Mouse (Mus musculus): ENCODE measurements around the gene Dnajb3.

DNA sequence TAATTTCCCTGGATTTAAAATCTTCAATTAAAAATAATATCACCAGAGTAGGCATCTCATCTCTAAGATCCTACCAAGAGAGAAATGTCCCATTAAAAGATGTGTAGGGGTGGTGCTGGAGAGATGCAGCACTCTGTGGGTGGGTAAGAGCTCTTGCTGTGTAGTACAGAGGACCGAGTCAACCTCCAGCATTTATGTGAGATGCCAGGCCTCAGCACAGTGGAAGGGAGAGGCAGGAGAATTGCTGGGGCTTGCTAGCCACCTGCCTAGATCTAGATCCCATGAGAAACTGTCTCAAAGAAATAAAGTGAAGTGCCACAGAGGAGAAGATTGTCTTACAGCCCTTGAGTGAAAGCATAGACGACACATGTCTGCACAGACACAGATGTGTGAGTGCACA is 11.0 kb upstream of the Dnajb3 start:
- TF ChIP-seq MYOG (IDR thresholded peaks at IDR 0.05; ENCODE audit: control insufficient read depth in 1 of 3, insufficient read depth in 1 of 3, insufficient read length in 2 of 3, low read depth in 2 of 3) (no peak), POLR2A (IDR thresholded peaks at IDR 0.05; ENCODE audit: insufficient read length, low read depth) (no peak), CEBPB (IDR thresholded peaks at IDR 0.05; ENCODE audit: insufficient read depth, poor library complexity, severe bottlenecking) (no peak), POLR2AphosphoS2 (IDR thresholded peaks at IDR 0.05; ENCODE audit: insufficient read length, low read depth) (no peak), E2F4 (IDR thresholded peaks at IDR 0.05; ENCODE audit: insufficient read depth) (no peak), MAX (IDR thresholded peaks at IDR 0.05; ENCODE audit: low read depth) (no peak), SRF (IDR thresholded peaks at IDR 0.05; ENCODE audit: control insufficient read depth, insufficient read length, low read depth) (no peak), USF1 (IDR thresholded peaks at IDR 0.05; ENCODE audit: low read depth) (no peak), MYOD1 (IDR thresholded peaks at IDR 0.05; ENCODE audit: control insufficient read depth in 1 of 3, insufficient read length in 2 of 3, low read depth in 2 of 3) (no peak), TCF12 (IDR thresholded peaks at IDR 0.05; ENCODE audit: insufficient read depth, poor library complexity, severe bottlenecking) (no peak)
